Comparison of ENCODE assay signal across 10 mouse cellular contexts in the genomic region with DNA sequence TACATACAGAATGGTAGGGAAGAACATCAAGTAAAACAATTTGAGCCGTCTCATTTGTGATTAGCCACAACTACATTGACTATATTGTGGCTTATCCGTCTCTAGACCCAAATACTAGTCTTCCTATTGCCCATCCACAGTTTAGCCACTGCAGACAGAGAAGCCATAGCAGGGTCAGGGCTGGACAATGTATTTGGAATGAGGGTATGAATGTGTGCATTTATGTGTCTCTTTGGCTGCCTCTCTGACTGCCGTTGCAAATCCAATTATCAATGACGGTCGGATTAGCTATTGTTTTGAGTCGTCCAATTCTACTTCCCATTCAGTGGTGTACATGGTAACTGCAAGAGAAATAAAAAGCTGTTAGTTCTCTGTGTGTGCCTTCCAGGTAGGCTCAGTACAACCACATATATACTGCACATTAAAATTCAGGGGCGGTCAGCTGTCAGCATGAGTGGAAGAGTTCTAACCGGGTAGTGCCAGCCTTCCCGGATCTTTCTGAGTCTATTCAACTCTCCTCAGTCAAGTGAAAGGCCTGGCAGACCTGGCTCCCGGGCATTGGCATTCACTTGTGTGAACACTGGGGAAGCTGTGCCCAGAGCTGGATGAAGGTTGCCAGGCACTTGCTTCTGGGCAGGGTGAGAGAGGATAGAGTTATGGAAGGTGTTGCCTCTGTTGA. TPM values are rescaled to one million over a fixed set of nuclear protein-coding genes. Genes with fewer than 3 reads are reported as not detected.
DNase-seq lines count a peak whose midpoint lies in the region; ATAC-seq and TF ChIP-seq lines count a peak whose summit lies in the region.
"Had no signal": no experiment of that assay in that cellular context is flagged by ENCODE, and none has a peak within 500 bp of the region (broad histone marks: within the 10 kb centered on the region; RNA-seq: fewer than 3 reads in every experiment).

No protein-coding gene starts in this region.

- no peak for ATAC-seq in monocyte, adult 5-6 weeks (replicated peaks; ENCODE audit: insufficient number of reproducible peaks, low FRiP score, low TSS enrichment, poor library complexity, severe bottlenecking)

- intact Hi-C loops in left cerebral cortex, adult 2 months (cut with DNase I), result no loop called here
- intact Hi-C loops in heart, postnatal 10 days (cut with DNase I), result no loop called here

- peaks cover 12% of the 10 kb centered on the region for H3K4me1 ChIP-seq in olfactory bulb, adult 2 months (ENCODE audit: control insufficient read depth, insufficient read depth, low read length)
- H3K4me1 ChIP-seq: liver, embryonic 13.5 days had no signal

- no peak for TF ChIP-seq POLR2A in olfactory bulb, adult 2 months (IDR thresholded peaks at IDR 0.05; ENCODE audit: insufficient read depth, low read depth, low read length)

- TF ChIP-seq CTCF in left cerebral cortex, adult 2 months (IDR thresholded peaks at IDR 0.05), result no peak
- TF ChIP-seq CTCF in olfactory bulb, adult 2 months (IDR thresholded peaks at IDR 0.05; ENCODE audit: insufficient read depth, low read depth, low read length), result no peak

- no peak overlapping the region for H3K4me3 ChIP-seq in left cerebral cortex, adult 2 months
- H3K4me3 ChIP-seq in olfactory bulb, adult 2 months (ENCODE audit: insufficient read depth, low read depth, low read length), result no peak overlapping the region
- H3K4me3 ChIP-seq: liver, embryonic 13.5 days had no signal

- peak overlapping the region; percentile 58 for H3K27ac ChIP-seq in left cerebral cortex, adult 2 months
- H3K27ac ChIP-seq in olfactory bulb, adult 2 months (ENCODE audit: insufficient read depth, low read depth, low read length), result peak overlapping the region; percentile 58; the same call in 1 of the 2 replicates
- H3K27ac ChIP-seq: liver, embryonic 13.5 days had no signal

- WGBS in olfactory bulb, adult 2 months, result 35% methylated on average over 10 of the region's 10 CpGs

- no peak for DNase-seq in left cerebral cortex, adult 2 months (ENCODE audit: extremely low spot score in 1 of 2, low spot score in 2 of 2)
- DNase-seq in left cerebral cortex, adult 9 months (ENCODE audit: low spot score in 2 of 2), result no peak
- DNase-seq in cerebellum, adult 9-11 months, result peak; percentile 63
- peak; percentile 71 to 72 for DNase-seq in heart, postnatal 10 days
- no peak for DNase-seq in urinary bladder, adult 18-20 months (ENCODE audit: low spot score in 2 of 2)
- DNase-seq: kidney, adult 11 months; liver, embryonic 13.5 days had no signal

RNA-seq across cellular contexts. Expression of a gene that starts 59.2 kb away (rescaled TPM):
- 100 to 1,000 TPM; 104 to 119 TPM for total RNA-seq in left cerebral cortex, adult 2 months (2021)
- total RNA-seq in heart, postnatal 10 days (2021), result 10 to 100 TPM; 34.1 to 44.1 TPM
- polyA plus RNA-seq in olfactory bulb, adult 2 months (2012; ENCODE audit: insufficient read depth, insufficient read length, low replicate concordance, missing spikeins), result 154 and 905 TPM in 2 replicates
- total RNA-seq in monocyte, adult 5-6 weeks (2017), result not detected in 3 replicates
- polyA plus RNA-seq: G1E had no signal

Comparison
In these comparisons a context has a peak if more than half of its experiments do, and no peak if none do; other contexts are left out.
1. DNase-seq: peak in cerebellum, adult 9-11 months (single experiment) and heart, postnatal 10 days (2 of 2); none in left cerebral cortex, adult 2 months (0 of 2), left cerebral cortex, adult 9 months (0 of 2) and urinary bladder, adult 18-20 months (0 of 2).
2. RNA of a gene that starts 59.2 kb away (total RNA-seq): 104 to 119 TPM in left cerebral cortex, adult 2 months and 34.1 to 44.1 TPM in heart, postnatal 10 days; not detected in monocyte, adult 5-6 weeks; every median in the first group is over 10 times any median in the second.